Mouse (Mus musculus): ENCODE measurements around the gene Spocd1. TPM values are rescaled to one million over a fixed set of nuclear protein-coding genes. Genes with fewer than 3 reads are reported as not detected.
"Not testable (repeated sequence)": the region's sequence is repeated elsewhere in the genome, so short reads cannot be mapped to it uniquely, and the experiment has no call there.

Spocd1 gene
- polyA plus RNA-seq, 2 experiments: 0.15 TPM; not detected in 1

GRCm38 (mm10) chr4:129889661-129890060, 39.4 kb upstream of the Spocd1 start:
- ATAC-seq (ENCODE audit: low FRiP score, low read depth): no peak
- Histone ChIP-seq H3K27ac (replicated peaks; ENCODE audit: low read depth, low read length) (no peak overlapping the region), H3K4me2 (replicated peaks; ENCODE audit: low read depth, low read length, severe bottlenecking) (no peak overlapping the region), H3K4me3 (replicated peaks; ENCODE audit: low read length) (no peak overlapping the region), H3K9me3 (ENCODE audit: control insufficient read depth, low read length) (no peaks in the 10 kb centered on the region), H3K27me3 (ENCODE audit: control insufficient read depth, insufficient read depth, low read length) (no peaks in the 10 kb centered on the region), H3K36me3 (ENCODE audit: control insufficient read depth, insufficient read depth, low read length) (no peaks in the 10 kb centered on the region), H3K4me1 (ENCODE audit: control insufficient read depth, insufficient read depth, low read length) (no peaks in the 10 kb centered on the region), H3K9ac (ENCODE audit: low read depth, low read length, severe bottlenecking) (no peak overlapping the region)
- DNase-seq (ENCODE audit: low spot score): no peak
- 64% methylated on average over 10 of the region's 10 CpGs for WGBS
- TF ChIP-seq POLR2A (IDR thresholded peaks at IDR 0.05; ENCODE audit: borderline replicate concordance, extremely low read depth, insufficient read depth, insufficient read length): no peak

DNA sequence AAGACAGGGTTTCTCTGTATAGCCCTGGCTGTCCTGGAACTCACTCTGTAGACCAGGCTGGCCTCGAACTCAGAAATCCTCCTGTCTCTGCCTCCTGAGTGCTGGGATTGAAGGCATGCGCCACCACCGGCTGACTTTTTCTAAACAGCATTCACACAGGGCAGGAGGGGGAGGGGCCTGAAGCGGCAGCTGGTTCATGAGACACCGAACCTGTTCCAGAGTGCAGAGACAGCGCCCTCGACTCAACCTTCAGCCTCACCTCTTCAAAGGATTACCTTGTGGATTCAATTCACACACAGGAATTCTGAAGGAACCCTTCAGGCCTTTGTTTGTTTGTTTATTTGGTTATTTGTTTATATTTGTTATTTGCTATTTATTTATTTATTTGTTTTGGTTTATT, 39.0 kb upstream of the Spocd1 start:
- Histone ChIP-seq H3K4me1 (ENCODE audit: control insufficient read depth, insufficient read depth, low read length) (no peaks in the 10 kb centered on the region), H3K27me3 (ENCODE audit: control insufficient read depth, insufficient read depth, low read length) (no peaks in the 10 kb centered on the region), H3K27ac (replicated peaks; ENCODE audit: low read depth, low read length) (no peak overlapping the region), H3K9me3 (ENCODE audit: control insufficient read depth, low read length) (no peaks in the 10 kb centered on the region), H3K4me3 (replicated peaks; ENCODE audit: low read length) (no peak overlapping the region), H3K4me2 (replicated peaks; ENCODE audit: low read depth, low read length, severe bottlenecking) (no peak overlapping the region), H3K36me3 (ENCODE audit: control insufficient read depth, insufficient read depth, low read length) (no peaks in the 10 kb centered on the region), H3K9ac (ENCODE audit: low read depth, low read length, severe bottlenecking) (no peak overlapping the region)
- WGBS: 90% methylated on average over 7 of the region's 7 CpGs
- TF ChIP-seq POLR2A (IDR thresholded peaks at IDR 0.05; ENCODE audit: borderline replicate concordance, extremely low read depth, insufficient read depth, insufficient read length): no peak
- ATAC-seq (ENCODE audit: low FRiP score, low read depth): no peak
- no peak for DNase-seq (ENCODE audit: low spot score)

- H3K4me1 ChIP-seq (ENCODE audit: control insufficient read depth, insufficient read depth, low read length): 0 out of 2 replicates have a peak, but pooled peaks cover 4% of the 10 kb centered on the region
- H3K4me3 ChIP-seq (replicated peaks; ENCODE audit: low read length): no peak overlapping the region
- no peaks in the 10 kb centered on the region for H3K9me3 ChIP-seq (ENCODE audit: control insufficient read depth, low read length)
- no peak overlapping the region for H3K9ac ChIP-seq (ENCODE audit: low read depth, low read length, severe bottlenecking)
- ATAC-seq (ENCODE audit: low FRiP score, low read depth) (no peak), DNase-seq (ENCODE audit: low spot score) (no peak)
- H3K27me3 ChIP-seq (ENCODE audit: control insufficient read depth, insufficient read depth, low read length): no peaks in the 10 kb centered on the region
- no peak overlapping the region for H3K27ac ChIP-seq (replicated peaks; ENCODE audit: low read depth, low read length)
- no peak for TF ChIP-seq POLR2A (IDR thresholded peaks at IDR 0.05; ENCODE audit: borderline replicate concordance, extremely low read depth, insufficient read depth, insufficient read length)
- no peaks in the 10 kb centered on the region for H3K36me3 ChIP-seq (ENCODE audit: control insufficient read depth, insufficient read depth, low read length)
- 89% methylated on average over 3 of the region's 3 CpGs for WGBS
- no peak overlapping the region for H3K4me2 ChIP-seq (replicated peaks; ENCODE audit: low read depth, low read length, severe bottlenecking)
These were observed 34.2 kb upstream of the Spocd1 start for GRCm38 (mm10) chr4:129894861-129895260.

DNA sequence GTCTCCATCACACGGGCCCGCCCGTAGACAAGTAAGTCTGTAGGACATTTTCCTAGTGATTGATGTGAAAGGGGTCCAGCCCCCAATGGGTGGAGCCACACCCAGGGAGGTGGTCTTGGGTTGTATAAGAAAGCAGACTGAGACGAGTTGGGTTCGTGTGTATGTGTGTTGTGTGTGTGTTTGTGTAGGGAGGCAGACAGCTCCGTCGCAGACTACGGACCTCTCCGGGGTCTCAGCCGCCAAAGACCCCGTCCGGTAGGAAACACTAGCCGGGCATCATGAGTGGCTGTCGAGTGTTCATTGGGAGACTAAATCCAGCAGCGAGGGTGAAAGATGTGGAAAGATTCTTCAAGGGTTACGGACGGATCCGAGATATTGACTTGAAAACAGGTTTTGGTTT, 30.2 kb upstream of the Spocd1 start:
- H3K27me3 ChIP-seq (ENCODE audit: control insufficient read depth, insufficient read depth, low read length); H3K4me1 ChIP-seq (ENCODE audit: control insufficient read depth, insufficient read depth, low read length); H3K4me3 ChIP-seq (replicated peaks; ENCODE audit: low read length); H3K36me3 ChIP-seq (ENCODE audit: control insufficient read depth, insufficient read depth, low read length); H3K27ac ChIP-seq (replicated peaks; ENCODE audit: low read depth, low read length); DNase-seq (ENCODE audit: low spot score); H3K9ac ChIP-seq (ENCODE audit: low read depth, low read length, severe bottlenecking); H3K9me3 ChIP-seq (ENCODE audit: control insufficient read depth, low read length); H3K4me2 ChIP-seq (replicated peaks; ENCODE audit: low read depth, low read length, severe bottlenecking); ATAC-seq (ENCODE audit: low FRiP score, low read depth): not testable (repeated sequence)
- 95% methylated on average over 18 of the region's 18 CpGs for WGBS

GRCm38 (mm10) chr4:129902394-129902793, 26.7 kb upstream of the Spocd1 start:
- DNase-seq (ENCODE audit: low spot score) (no peak), ATAC-seq (ENCODE audit: low FRiP score, low read depth) (no peak)
- Histone ChIP-seq H3K27me3 (ENCODE audit: control insufficient read depth, insufficient read depth, low read length) (no peaks in the 10 kb centered on the region), H3K4me2 (replicated peaks; ENCODE audit: low read depth, low read length, severe bottlenecking) (no peak overlapping the region), H3K9ac (ENCODE audit: low read depth, low read length, severe bottlenecking) (no peak overlapping the region), H3K4me1 (ENCODE audit: control insufficient read depth, insufficient read depth, low read length) (0 out of 2 replicates have a peak, but pooled peaks cover under 1% of the 10 kb centered on the region), H3K36me3 (ENCODE audit: control insufficient read depth, insufficient read depth, low read length) (no peaks in the 10 kb centered on the region), H3K4me3 (replicated peaks; ENCODE audit: low read length) (no peak overlapping the region), H3K27ac (replicated peaks; ENCODE audit: low read depth, low read length) (no peak overlapping the region), H3K9me3 (ENCODE audit: control insufficient read depth, low read length) (no peaks in the 10 kb centered on the region)
- no peak for TF ChIP-seq POLR2A (IDR thresholded peaks at IDR 0.05; ENCODE audit: borderline replicate concordance, extremely low read depth, insufficient read depth, insufficient read length)
- 84% methylated on average over 4 of the region's 4 CpGs for WGBS

DNA sequence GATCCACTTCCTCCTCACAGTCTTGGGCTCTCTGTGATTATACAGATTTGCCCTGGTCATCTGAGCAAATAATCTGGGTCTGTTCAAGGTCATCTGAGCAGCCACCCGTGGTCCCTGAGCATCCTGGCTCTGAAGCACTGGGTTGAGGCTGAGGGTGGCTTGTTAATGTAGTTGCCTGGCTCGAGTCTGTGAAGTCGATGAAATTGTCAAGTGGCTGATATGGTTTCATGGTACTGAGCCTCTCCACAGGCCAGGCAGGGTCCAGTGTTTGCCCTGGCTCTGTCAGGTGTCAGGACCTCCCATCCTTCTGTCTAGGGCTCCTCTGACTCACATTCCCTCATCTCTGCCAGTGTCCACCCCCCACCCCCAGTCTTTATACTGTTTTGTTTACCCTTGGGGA, 25.5 kb upstream of the Spocd1 start:
- TF ChIP-seq POLR2A (IDR thresholded peaks at IDR 0.05; ENCODE audit: borderline replicate concordance, extremely low read depth, insufficient read depth, insufficient read length): no peak
- Histone ChIP-seq H3K27ac (replicated peaks; ENCODE audit: low read depth, low read length) (no peak overlapping the region), H3K9ac (ENCODE audit: low read depth, low read length, severe bottlenecking) (no peak overlapping the region), H3K36me3 (ENCODE audit: control insufficient read depth, insufficient read depth, low read length) (no peaks in the 10 kb centered on the region), H3K4me3 (replicated peaks; ENCODE audit: low read length) (no peak overlapping the region), H3K27me3 (ENCODE audit: control insufficient read depth, insufficient read depth, low read length) (no peaks in the 10 kb centered on the region), H3K9me3 (ENCODE audit: control insufficient read depth, low read length) (no peaks in the 10 kb centered on the region), H3K4me2 (replicated peaks; ENCODE audit: low read depth, low read length, severe bottlenecking) (no peak overlapping the region), H3K4me1 (ENCODE audit: control insufficient read depth, insufficient read depth, low read length) (no peaks in the 10 kb centered on the region)
- DNase-seq (ENCODE audit: low spot score) (no peak), ATAC-seq (ENCODE audit: low FRiP score, low read depth) (no peak)
- WGBS: 86% methylated on average over 3 of the region's 3 CpGs
